Mouse (Mus musculus): ENCODE data around the gene Abracl. TPM values are rescaled to one million over a fixed set of nuclear protein-coding genes. Genes with fewer than 3 reads are reported as not detected.

Abracl gene
- total RNA-seq, 1 experiment, result 51.6 TPM

DNA sequence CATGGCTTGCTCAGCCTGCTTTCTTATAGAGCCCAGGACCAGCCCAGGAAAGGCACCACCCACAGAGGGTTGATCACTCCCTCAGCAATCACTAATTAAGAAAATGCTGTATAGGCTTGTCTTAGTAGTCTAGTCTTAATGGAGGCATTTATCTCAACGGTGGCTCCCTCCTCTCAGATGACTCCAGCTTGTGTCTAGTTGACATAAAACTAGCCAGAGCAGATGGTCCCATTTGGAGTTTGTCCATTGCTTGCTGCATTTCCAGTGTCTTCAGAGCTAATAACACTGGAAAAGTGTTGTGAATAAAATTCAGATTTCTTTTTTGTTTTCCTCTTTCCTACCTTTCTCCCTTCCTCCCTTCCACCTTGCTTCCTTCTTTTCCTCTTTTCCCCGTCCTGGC, 46.5 kb upstream of the Abracl start:
- H3K27ac ChIP-seq (ENCODE audit: insufficient read depth, low read depth, low read length, poor library complexity, severe bottlenecking), result no peak overlapping the region
- no peak overlapping the region for H3K4me3 ChIP-seq (ENCODE audit: insufficient read depth in 1 of 2, low read depth in 1 of 2, low read length in 2 of 2, poor library complexity in 1 of 2, severe bottlenecking in 1 of 2)
- in situ Hi-C loops (cut with MboI; ENCODE audit: low sequenced_read_pairs in 2 of 2, unreplicated experiment in 2 of 2), result no loop called here
- no peaks in the 10 kb centered on the region for H3K9me3 ChIP-seq (ENCODE audit: control insufficient read depth, insufficient read depth, low read depth, low read length)
- H3K9ac ChIP-seq (ENCODE audit: insufficient read depth, low read depth, low read length, poor library complexity, severe bottlenecking), result no peak overlapping the region
- no peak for DNase-seq (ENCODE audit: low read depth, low spot score)
- no peak for TF ChIP-seq HCFC1 (IDR thresholded peaks at IDR 0.05; ENCODE audit: borderline replicate concordance, insufficient read depth, low read length)
- no peak for TF ChIP-seq MAFK (IDR thresholded peaks at IDR 0.05; ENCODE audit: insufficient read depth, low read depth, low read length)
- TF ChIP-seq ZC3H11A (IDR thresholded peaks at IDR 0.05; ENCODE audit: borderline replicate concordance, low read depth, low read length), result no peak
- no peak for TF ChIP-seq CHD2 (IDR thresholded peaks at IDR 0.05; ENCODE audit: low read depth, low read length)
- TF ChIP-seq ZNF384 (IDR thresholded peaks at IDR 0.05; ENCODE audit: low read depth, low read length), result no peak
- H3K4me1 ChIP-seq (ENCODE audit: control insufficient read depth in 2 of 2, insufficient read depth in 2 of 2, low read length in 2 of 2, poor library complexity in 1 of 2), result peaks cover 0 to 4% of the 10 kb centered on the region in 2 experiments; a peak in 1 of 4 replicates
- H3K36me3 ChIP-seq (ENCODE audit: control insufficient read depth, insufficient read depth, low read length, poor library complexity, severe bottlenecking), result no peaks in the 10 kb centered on the region

GRCm38 (mm10) chr10:18068880-18069279, 45.8 kb upstream of the Abracl start:
- H3K9me3 ChIP-seq (ENCODE audit: control insufficient read depth, insufficient read depth, low read depth, low read length), result no peaks in the 10 kb centered on the region
- H3K27ac ChIP-seq (ENCODE audit: insufficient read depth, low read depth, low read length, poor library complexity, severe bottlenecking), result no peak overlapping the region
- TF ChIP-seq CHD2 (IDR thresholded peaks at IDR 0.05; ENCODE audit: low read depth, low read length) (no peak), ZNF384 (IDR thresholded peaks at IDR 0.05; ENCODE audit: low read depth, low read length) (no peak), HCFC1 (IDR thresholded peaks at IDR 0.05; ENCODE audit: borderline replicate concordance, insufficient read depth, low read length) (no peak), ZC3H11A (IDR thresholded peaks at IDR 0.05; ENCODE audit: borderline replicate concordance, low read depth, low read length) (no peak), MAFK (IDR thresholded peaks at IDR 0.05; ENCODE audit: insufficient read depth, low read depth, low read length) (no peak)
- no peaks in the 10 kb centered on the region for H3K36me3 ChIP-seq (ENCODE audit: control insufficient read depth, insufficient read depth, low read length, poor library complexity, severe bottlenecking)
- in situ Hi-C loops (cut with MboI; ENCODE audit: low sequenced_read_pairs in 2 of 2, unreplicated experiment in 2 of 2), result no loop called here
- H3K4me1 ChIP-seq (ENCODE audit: control insufficient read depth in 2 of 2, insufficient read depth in 2 of 2, low read length in 2 of 2, poor library complexity in 1 of 2), result peaks cover 0 to 4% of the 10 kb centered on the region in 2 experiments; a peak in 1 of 4 replicates
- H3K9ac ChIP-seq (ENCODE audit: insufficient read depth, low read depth, low read length, poor library complexity, severe bottlenecking), result no peak overlapping the region
- DNase-seq (ENCODE audit: low read depth, low spot score), result no peak
- no peak overlapping the region for H3K4me3 ChIP-seq (ENCODE audit: insufficient read depth in 1 of 2, low read depth in 1 of 2, low read length in 2 of 2, poor library complexity in 1 of 2, severe bottlenecking in 1 of 2)

DNA sequence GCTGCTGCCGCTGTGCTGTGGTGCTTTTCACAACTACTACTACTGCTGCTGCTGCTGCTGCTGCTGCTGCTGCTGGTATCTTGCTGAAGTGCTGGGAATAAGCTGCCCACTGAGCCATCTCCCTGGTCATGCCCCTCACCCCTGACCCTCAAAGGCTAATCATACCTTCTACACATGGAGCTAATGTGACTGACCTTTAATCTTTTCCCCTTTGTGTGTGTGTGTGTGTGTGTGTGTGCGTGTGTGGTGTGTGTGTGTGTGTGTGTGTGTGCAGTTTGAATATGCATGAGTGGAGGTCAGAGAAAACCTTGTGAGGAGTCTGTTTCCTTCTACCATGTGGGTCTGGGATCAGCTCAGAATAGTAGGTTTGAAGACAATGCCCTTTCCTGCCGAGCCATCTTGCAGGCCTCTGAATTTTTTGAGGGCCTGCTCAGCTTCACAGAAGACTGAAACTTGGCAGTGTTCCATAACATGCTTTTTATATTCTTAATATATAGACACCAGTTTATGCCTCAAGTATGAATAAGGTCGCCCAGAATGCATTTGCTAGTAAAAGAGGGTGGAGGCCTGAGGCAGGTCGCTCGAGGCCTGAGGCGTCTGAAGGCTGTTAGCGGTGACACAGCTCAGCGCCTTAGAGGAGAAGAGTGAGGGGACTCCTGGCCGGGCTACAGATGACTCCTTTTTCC, 44.8 kb upstream of the Abracl start:
- H3K27ac ChIP-seq (ENCODE audit: insufficient read depth, low read depth, low read length, poor library complexity, severe bottlenecking), result no peak overlapping the region
- no peak for DNase-seq (ENCODE audit: low read depth, low spot score)

DNA sequence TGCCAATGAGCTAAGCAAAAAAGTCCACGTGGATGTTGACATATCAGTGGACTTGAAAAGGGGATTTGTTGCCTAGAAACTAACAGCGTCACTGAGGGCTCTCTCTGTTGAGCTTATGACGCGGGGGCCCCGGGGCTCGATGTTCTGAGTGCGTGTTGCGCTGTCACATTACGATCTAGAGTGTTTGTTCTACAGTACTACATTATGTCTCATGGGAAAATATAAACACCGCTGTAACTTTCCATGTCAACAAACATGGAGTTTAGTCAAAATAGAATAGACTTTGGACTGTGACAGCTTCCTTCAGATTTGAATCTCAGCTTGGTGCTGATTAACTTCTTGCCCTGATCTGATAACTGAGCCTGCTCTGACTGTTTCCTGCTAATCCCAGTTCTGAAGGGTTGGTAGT, 42.9 kb upstream of the Abracl start:
- H3K4me1 ChIP-seq (ENCODE audit: control insufficient read depth in 2 of 2, insufficient read depth in 2 of 2, low read length in 2 of 2, poor library complexity in 1 of 2), result peaks cover 0 to 4% of the 10 kb centered on the region in 2 experiments; a peak in 2 of 4 replicates
- no peak for DNase-seq (ENCODE audit: low read depth, low spot score)
- no peaks in the 10 kb centered on the region for H3K36me3 ChIP-seq (ENCODE audit: control insufficient read depth, insufficient read depth, low read length, poor library complexity, severe bottlenecking)
- in situ Hi-C loops (cut with MboI; ENCODE audit: low sequenced_read_pairs in 2 of 2, unreplicated experiment in 2 of 2), result no loop called here
- H3K9me3 ChIP-seq (ENCODE audit: control insufficient read depth, insufficient read depth, low read depth, low read length), result no peaks in the 10 kb centered on the region
- no peak overlapping the region for H3K27ac ChIP-seq (ENCODE audit: insufficient read depth, low read depth, low read length, poor library complexity, severe bottlenecking)
- no peak overlapping the region for H3K9ac ChIP-seq (ENCODE audit: insufficient read depth, low read depth, low read length, poor library complexity, severe bottlenecking)
- TF ChIP-seq ZC3H11A (IDR thresholded peaks at IDR 0.05; ENCODE audit: borderline replicate concordance, low read depth, low read length) (no peak), HCFC1 (IDR thresholded peaks at IDR 0.05; ENCODE audit: borderline replicate concordance, insufficient read depth, low read length) (no peak), CHD2 (IDR thresholded peaks at IDR 0.05; ENCODE audit: low read depth, low read length) (no peak), MAFK (IDR thresholded peaks at IDR 0.05; ENCODE audit: insufficient read depth, low read depth, low read length) (no peak), ZNF384 (IDR thresholded peaks at IDR 0.05; ENCODE audit: low read depth, low read length) (no peak)
- no peak overlapping the region for H3K4me3 ChIP-seq (ENCODE audit: insufficient read depth in 1 of 2, low read depth in 1 of 2, low read length in 2 of 2, poor library complexity in 1 of 2, severe bottlenecking in 1 of 2)

More for the DNA sequence above, 44.8 kb upstream of the Abracl start:
- Histone ChIP-seq H3K4me3 (ENCODE audit: insufficient read depth in 1 of 2, low read depth in 1 of 2, low read length in 2 of 2, poor library complexity in 1 of 2, severe bottlenecking in 1 of 2) (no peak overlapping the region), H3K9me3 (ENCODE audit: control insufficient read depth, insufficient read depth, low read depth, low read length) (no peaks in the 10 kb centered on the region), H3K9ac (ENCODE audit: insufficient read depth, low read depth, low read length, poor library complexity, severe bottlenecking) (no peak overlapping the region), H3K4me1 (ENCODE audit: control insufficient read depth in 2 of 2, insufficient read depth in 2 of 2, low read length in 2 of 2, poor library complexity in 1 of 2) (peaks cover 0 to 4% of the 10 kb centered on the region in 2 experiments; a peak in 1 of 4 replicates), H3K36me3 (ENCODE audit: control insufficient read depth, insufficient read depth, low read length, poor library complexity, severe bottlenecking) (no peaks in the 10 kb centered on the region)
- in situ Hi-C loops (cut with MboI; ENCODE audit: low sequenced_read_pairs in 2 of 2, unreplicated experiment in 2 of 2), result no loop called here
- TF ChIP-seq ZNF384 (IDR thresholded peaks at IDR 0.05; ENCODE audit: low read depth, low read length) (no peak), ZC3H11A (IDR thresholded peaks at IDR 0.05; ENCODE audit: borderline replicate concordance, low read depth, low read length) (no peak), CHD2 (IDR thresholded peaks at IDR 0.05; ENCODE audit: low read depth, low read length) (no peak), HCFC1 (IDR thresholded peaks at IDR 0.05; ENCODE audit: borderline replicate concordance, insufficient read depth, low read length) (no peak), MAFK (IDR thresholded peaks at IDR 0.05; ENCODE audit: insufficient read depth, low read depth, low read length) (no peak)

Data from ES-E14 (cell line).